ENCODE assay signal across 12 mouse cellular contexts in genomic region chr7:49741474-49741873, GRCm38 (mm10). TPM values are rescaled to one million over a fixed set of nuclear protein-coding genes. Genes with fewer than 3 reads are reported as not detected.
DNase-seq lines count a peak whose midpoint lies in the region; ATAC-seq and TF ChIP-seq lines count a peak whose summit lies in the region.
"Had no signal": no experiment of that assay in that cellular context is flagged by ENCODE, and none has a peak within 500 bp of the region (broad histone marks: within the 10 kb centered on the region; RNA-seq: fewer than 3 reads in every experiment).

No protein-coding gene starts in this region.

- 0 out of 2 replicates have a peak, but pooled peaks have one; percentile 52 for ATAC-seq in kidney, embryonic 15.5 days (replicated peaks; ENCODE audit: low FRiP score)
- ATAC-seq in intestine, postnatal 0 days: no peak

- no peaks in the 10 kb centered on the region for H3K36me3 ChIP-seq in kidney, embryonic 15.5 days
- H3K36me3 ChIP-seq in intestine, postnatal 0 days (ENCODE audit: control insufficient read depth, insufficient read depth): no peaks in the 10 kb centered on the region
- H3K36me3 ChIP-seq: liver, embryonic 15.5 days had no signal

- H3K9ac ChIP-seq in kidney, embryonic 15.5 days: no peak overlapping the region
- no peak overlapping the region for H3K9ac ChIP-seq in intestine, postnatal 0 days (ENCODE audit: low read depth, low read length)
- H3K9ac ChIP-seq: liver, embryonic 15.5 days had no signal

- H3K27me3 ChIP-seq in kidney, embryonic 15.5 days: peaks cover 2% of the 10 kb centered on the region; the same call in 1 of the 2 replicates
- H3K27me3 ChIP-seq in intestine, postnatal 0 days (replicated peaks; ENCODE audit: control insufficient read depth, insufficient read depth, low read length): no peaks in the 10 kb centered on the region

- peak; percentile 39 for DNase-seq in embryo, embryonic 10 days (ENCODE audit: low spot score)
- DNase-seq in embryo, embryonic 9.5 days (ENCODE audit: extremely low spot score): no peak
- no peak for DNase-seq in kidney, adult 18-20 months
- DNase-seq in thymus, postnatal 0 days (ENCODE audit: low spot score): peak; percentile 35
- no peak for DNase-seq in thymus, postnatal 4 days
- DNase-seq in layer of hippocampus, adult 9-11 months: no peak
- DNase-seq: adrenal gland, adult 8-10 months; gastrocnemius, postnatal 25 days had no signal

- no peak for TF ChIP-seq CTCF in intestine, postnatal 0 days (IDR thresholded peaks at IDR 0.05; ENCODE audit: low read depth)

- 0 out of 2 replicates have a peak, but pooled peaks cover 5% of the 10 kb centered on the region for H3K4me1 ChIP-seq in kidney, embryonic 15.5 days
- H3K4me1 ChIP-seq in intestine, postnatal 0 days (replicated peaks; ENCODE audit: control insufficient read depth, insufficient read depth, low read length): no peaks in the 10 kb centered on the region
- H3K4me1 ChIP-seq: liver, embryonic 15.5 days had no signal

- H3K4me3 ChIP-seq in kidney, embryonic 15.5 days (replicated peaks): no peak overlapping the region
- H3K4me3 ChIP-seq in intestine, postnatal 0 days (ENCODE audit: low read depth, low read length): no peak overlapping the region
- H3K4me3 ChIP-seq: left cerebral cortex, adult 2 months; liver, embryonic 15.5 days had no signal

- H3K9me3 ChIP-seq in kidney, embryonic 15.5 days (replicated peaks): no peaks in the 10 kb centered on the region
- 0 out of 2 replicates have a peak, but pooled peaks cover 2% of the 10 kb centered on the region for H3K9me3 ChIP-seq in intestine, postnatal 0 days (ENCODE audit: control insufficient read depth)
- H3K9me3 ChIP-seq: liver, embryonic 15.5 days had no signal

- 0 out of 2 replicates have a peak overlapping the region, but pooled peaks have one; percentile 7 for H3K4me2 ChIP-seq in kidney, embryonic 15.5 days
- no peak overlapping the region for H3K4me2 ChIP-seq in intestine, postnatal 0 days (replicated peaks; ENCODE audit: low read depth)
- H3K4me2 ChIP-seq: liver, embryonic 15.5 days had no signal

- 9% methylated on average over 5 of the region's 5 CpGs for WGBS in kidney, embryonic 15.5 days
- WGBS in intestine, postnatal 0 days: 41% methylated on average over 5 of the region's 5 CpGs

- H3K27ac ChIP-seq in kidney, embryonic 15.5 days: no peak overlapping the region
- H3K27ac ChIP-seq in intestine, postnatal 0 days (ENCODE audit: low read depth, low read length): no peak overlapping the region
- H3K27ac ChIP-seq: left cerebral cortex, adult 2 months; liver, embryonic 15.5 days had no signal

RNA-seq across cellular contexts. Expression of gene Htatip2, which starts 17.4 kb away (rescaled TPM):
- 8.3 and 8.6 TPM in 2 replicates for polyA plus RNA-seq in kidney, embryonic 15.5 days (2015; fragmentation: Nextera tagmentation; extraction: Ambion mirVana)
- polyA plus RNA-seq in thymus, postnatal 0 days (2015; fragmentation: Nextera tagmentation; extraction: Ambion mirVana): 35.2 and 37.9 TPM in 2 replicates
- 47.5 and 49.0 TPM in 2 replicates for polyA plus RNA-seq in intestine, postnatal 0 days (2015; fragmentation: Nextera tagmentation; extraction: Ambion mirVana)

RNA-seq across cellular contexts. Expression of gene Prmt3, which starts 36.7 kb away (rescaled TPM):
- polyA plus RNA-seq in kidney, embryonic 15.5 days (2015; fragmentation: Nextera tagmentation; extraction: Ambion mirVana): 62.5 and 65.8 TPM in 2 replicates
- polyA plus RNA-seq in thymus, postnatal 0 days (2015; fragmentation: Nextera tagmentation; extraction: Ambion mirVana): 51.0 and 51.7 TPM in 2 replicates
- polyA plus RNA-seq in intestine, postnatal 0 days (2015; fragmentation: Nextera tagmentation; extraction: Ambion mirVana): 15.7 and 16.9 TPM in 2 replicates

Comparison
In these comparisons a context has a peak if more than half of its experiments do, and no peak if none do; other contexts are left out.
1. DNase-seq: peak in embryo, embryonic 10 days (single experiment) and thymus, postnatal 0 days (single experiment); none in embryo, embryonic 9.5 days (single experiment), kidney, adult 18-20 months (single experiment), thymus, postnatal 4 days (single experiment) and layer of hippocampus, adult 9-11 months (single experiment).